Mouse (Mus musculus) heart, embryonic 15.5 days (tissue): ENCODE measurements around the gene Arhgef7. TPM values are rescaled to one million over a fixed set of nuclear protein-coding genes. Genes with fewer than 3 reads are reported as not detected.
"Not testable (repeated sequence)": the region's sequence is repeated elsewhere in the genome, so short reads cannot be mapped to it uniquely, and the experiment has no call there.

Experiments
- ATAC-seq: fragments of 200-750 bp; cut with Nextera tagmentation; replicated peaks from 2 replicates; pipeline ENCODE4 v1.8.0; 2017; ENCODE audit warnings: low read depth, moderate TSS enrichment; ENCODE audit not compliant: insufficient number of reproducible peaks, insufficient read depth, low FRiP score
- H3K27ac ChIP-seq: fragments of 300-500 bp; sonication (generic); 2 replicates; pipeline ENCODE4 v1.5.1; 2015; ENCODE audit warnings: mild to moderate bottlenecking, inconsistent platforms
- H3K27me3 ChIP-seq: fragments of 300-500 bp; sonication (generic); 2 replicates; pipeline ENCODE4 v1.6.1; 2015; ENCODE audit warnings: inconsistent platforms
- H3K36me3 ChIP-seq: fragments of 300-500 bp; sonication (generic); 2 replicates; pipeline ENCODE4 v1.6.1; 2015; ENCODE audit warnings: mild to moderate bottlenecking, inconsistent platforms
- H3K4me1 ChIP-seq: fragments of 300-500 bp; sonication (generic); replicated peaks from 2 replicates; pipeline ENCODE4 v1.6.1; 2015; ENCODE audit warnings: inconsistent platforms
- H3K4me2 ChIP-seq: fragments of 300-500 bp; sonication (generic); 2 replicates; pipeline ENCODE4 v1.6.1; 2015; ENCODE audit warnings: inconsistent platforms, mild to moderate bottlenecking, moderate library complexity
- H3K4me3 ChIP-seq: fragments of 300-500 bp; sonication (generic); 2 replicates; pipeline ENCODE4 v1.5.1; 2015; ENCODE audit warnings: mild to moderate bottlenecking, inconsistent platforms
- H3K9ac ChIP-seq: fragments of 300-500 bp; sonication (generic); 2 replicates; pipeline ENCODE4 v1.6.1; 2015; ENCODE audit warnings: mild to moderate bottlenecking, inconsistent platforms
- H3K9me3 ChIP-seq: fragments of 300-500 bp; sonication (generic); replicated peaks from 2 replicates; pipeline ENCODE4 v1.6.1; 2016; ENCODE audit warnings: inconsistent platforms
- WGBS: fragments of 180-500 bp; shearing (Covaris S2); methylation state at CpG from one replicate; pipeline ENCODE4 v1.1.7; 2015; ENCODE audit warnings: mixed read lengths; 5-methylcytosine and 5-hydroxymethylcytosine counted together
- polyA plus RNA-seq: library from polyadenylated mRNA; unstranded; fragments of >200 nt; fragmentation: Nextera tagmentation; extraction: Ambion mirVana; gene quantifications from 2 replicates; pipeline ENCODE4 v1.2.1, GENCODE M21; 2015

The Arhgef7 gene
- polyA plus RNA-seq, 1 experiment from 2014 or later = 59.9 TPM

- H3K27ac ChIP-seq = no peak overlapping the region
- WGBS = 80% methylated on average over 13 of the region's 13 CpGs
- no peaks in the 10 kb centered on the region for H3K27me3 ChIP-seq
- no peaks in the 10 kb centered on the region for H3K9me3 ChIP-seq
- H3K4me2 ChIP-seq = no peak overlapping the region
- no peak overlapping the region for H3K9ac ChIP-seq
- no peak for ATAC-seq
- peaks cover 29% of the 10 kb centered on the region for H3K4me1 ChIP-seq
- H3K36me3 ChIP-seq = no peaks in the 10 kb centered on the region
- H3K4me3 ChIP-seq = no peak overlapping the region
Measured at GRCm38 (mm10) chr8:11843677-11844315, 116.3 kb downstream of the Arhgef7 start.

- Histone ChIP-seq H3K27ac (no peak overlapping the region), H3K4me2 (no peak overlapping the region), H3K9me3 (no peaks in the 10 kb centered on the region), H3K9ac (no peak overlapping the region), H3K36me3 (no peaks in the 10 kb centered on the region), H3K4me1 (peaks cover 29% of the 10 kb centered on the region), H3K27me3 (no peaks in the 10 kb centered on the region), H3K4me3 (no peak overlapping the region)
- WGBS = 74% methylated on average over 7 of the region's 7 CpGs
- ATAC-seq = no peak
Measured at GRCm38 (mm10) chr8:11844316-11844685, 116.8 kb downstream of the Arhgef7 start.

- H3K9ac ChIP-seq = no peak overlapping the region
- no peak for ATAC-seq
- WGBS = 87% methylated on average over 6 of the region's 6 CpGs
Measured at GRCm38 (mm10) chr8:11846807-11847206, 119.3 kb downstream of the Arhgef7 start.

GRCm38 (mm10) chr8:11867832-11868231, 140.3 kb downstream of the Arhgef7 start:
- Histone ChIP-seq H3K36me3 (no peaks in the 10 kb centered on the region), H3K4me3 (no peak overlapping the region), H3K27ac (no peak overlapping the region), H3K4me2 (no peak overlapping the region), H3K4me1 (no peaks in the 10 kb centered on the region), H3K9me3 (no peaks in the 10 kb centered on the region; the same call in 1 of the 2 replicates), H3K9ac (no peak overlapping the region), H3K27me3 (no peaks in the 10 kb centered on the region)
- ATAC-seq = no peak

More at GRCm38 (mm10) chr8:11846807-11847206, 119.3 kb downstream of the Arhgef7 start:
- H3K27me3 ChIP-seq = no peaks in the 10 kb centered on the region
- no peak overlapping the region for H3K27ac ChIP-seq
- H3K4me1 ChIP-seq = peaks cover 11% of the 10 kb centered on the region
- no peaks in the 10 kb centered on the region for H3K36me3 ChIP-seq
- no peaks in the 10 kb centered on the region for H3K9me3 ChIP-seq
- H3K4me3 ChIP-seq = no peak overlapping the region
- no peak overlapping the region for H3K4me2 ChIP-seq

GRCm38 (mm10) chr8:11874227-11874626, 146.7 kb downstream of the Arhgef7 start:
- not testable (repeated sequence) for H3K9ac ChIP-seq, H3K4me1 ChIP-seq, ATAC-seq, H3K27ac ChIP-seq, H3K4me3 ChIP-seq, H3K36me3 ChIP-seq, H3K4me2 ChIP-seq, H3K27me3 ChIP-seq, H3K9me3 ChIP-seq
- 89% methylated on average over 6 of the region's 6 CpGs for WGBS

- no peak overlapping the region for H3K9ac ChIP-seq
- no peak overlapping the region for H3K4me2 ChIP-seq
- H3K27ac ChIP-seq = no peak overlapping the region
- no peaks in the 10 kb centered on the region for H3K36me3 ChIP-seq
- H3K4me3 ChIP-seq = no peak overlapping the region
- ATAC-seq = no peak
- H3K27me3 ChIP-seq = no peaks in the 10 kb centered on the region
- 78% methylated on average over 3 of the region's 3 CpGs for WGBS
- H3K4me1 ChIP-seq = no peaks in the 10 kb centered on the region
- H3K9me3 ChIP-seq = no peaks in the 10 kb centered on the region
Measured at GRCm38 (mm10) chr8:11884646-11885045, 157.1 kb downstream of the Arhgef7 start.

Other genes with a start within 250 kb of the Arhgef7 start
- gene Rab20, start 249.0 kb upstream of the Arhgef7 start, polyA plus RNA-seq = 36.1 and 37.2 TPM in 2 replicates
- 70.0 and 94.5 TPM in 2 replicates for gene Naxd, start 230.2 kb upstream of the Arhgef7 start, polyA plus RNA-seq
- gene Cars2, start 176.9 kb upstream of the Arhgef7 start, polyA plus RNA-seq = 26.2 and 30.9 TPM in 2 replicates
- 28.3 and 31.6 TPM in 2 replicates for gene Ing1, start 172.2 kb upstream of the Arhgef7 start, polyA plus RNA-seq
- gene Ankrd10, start 92.0 kb upstream of the Arhgef7 start, polyA plus RNA-seq = 57.4 and 70.0 TPM in 2 replicates
- not detected in 2 replicates for gene 1700016D06Rik, start 26.7 kb upstream of the Arhgef7 start, polyA plus RNA-seq
- gene Tex29, start 112.8 kb downstream of the Arhgef7 start, polyA plus RNA-seq = 0.36 and 0.55 TPM in 2 replicates